Mouse (Mus musculus): ENCODE results near the gene Slc22a3. TPM values are rescaled to one million over a fixed set of nuclear protein-coding genes. Genes with fewer than 3 reads are reported as not detected.

Slc22a3 gene
- total and polyA plus RNA-seq, 3 experiments, result not detected

DNA sequence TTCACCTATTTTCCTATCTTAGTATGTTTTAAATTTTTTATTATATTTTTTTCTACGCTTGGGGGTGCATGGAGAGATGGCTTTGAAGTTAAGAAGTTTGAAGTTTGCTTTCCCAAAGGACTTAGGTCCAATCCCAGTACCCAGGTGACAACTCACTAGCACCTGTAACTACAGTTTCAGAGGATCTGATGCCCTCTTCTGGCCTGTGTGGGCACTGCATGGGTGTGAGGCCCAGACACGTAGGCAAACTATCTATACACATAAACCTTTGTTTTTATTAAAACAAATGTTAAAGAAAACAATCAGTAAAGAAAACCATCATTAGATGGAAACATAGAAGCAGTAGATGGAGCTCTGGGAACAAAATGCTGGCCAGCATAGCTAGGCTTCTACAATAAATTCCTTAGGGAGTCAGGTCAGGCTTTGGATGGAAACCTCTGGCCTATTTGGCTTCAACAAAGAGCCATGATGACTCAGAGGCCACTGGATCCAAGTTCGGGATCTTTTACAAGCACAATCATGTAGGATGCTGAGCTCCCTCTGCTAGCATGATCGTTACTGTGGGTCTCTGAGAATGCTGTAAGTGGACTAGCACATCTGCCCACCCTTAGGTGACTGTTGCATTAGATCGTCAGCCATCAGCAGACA lies 52.2 kb downstream of the Slc22a3 start:
- no peak overlapping the region for H3K4me3 ChIP-seq (replicated peaks in 1 of 3; ENCODE audit: low read depth in 2 of 3, low read length in 2 of 3, poor library complexity in 1 of 3)
- no peaks in the 10 kb centered on the region for H3K79me2 ChIP-seq (replicated peaks; ENCODE audit: control insufficient read depth, extremely low read depth, insufficient read depth, poor library complexity, severe bottlenecking)
- H3K36me3 ChIP-seq (replicated peaks in 1 of 2; ENCODE audit: control insufficient read depth in 1 of 2, insufficient read depth in 1 of 2, low read length in 1 of 2), result no peaks in the 10 kb centered on the region
- no peaks in the 10 kb centered on the region for H3K4me1 ChIP-seq (ENCODE audit: control insufficient read depth in 1 of 2, insufficient read depth in 2 of 2)
- peaks cover 26% of the 10 kb centered on the region for H3K27me3 ChIP-seq (replicated peaks)
- H3K4me2 ChIP-seq (ENCODE audit: insufficient read depth, low read depth, poor library complexity, severe bottlenecking), result no peak overlapping the region
- no peak for TF ChIP-seq NELFE (IDR thresholded peaks at IDR 0.05; ENCODE audit: low read depth, low read length)
- peak; percentile 43 for TF ChIP-seq RAD21 (IDR thresholded peaks at IDR 0.05; ENCODE audit: low read depth, low read length)
- TF ChIP-seq SMC3 (IDR thresholded peaks at IDR 0.05; ENCODE audit: low read depth, low read length), result peak; percentile 59
- no peak for TF ChIP-seq MXI1 (IDR thresholded peaks at IDR 0.05; ENCODE audit: low read depth, low read length)
- no peak for TF ChIP-seq MYC (IDR thresholded peaks at IDR 0.05; ENCODE audit: low read depth, low read length)
- TF ChIP-seq IRF4 (IDR thresholded peaks at IDR 0.05; ENCODE audit: low read depth, low read length), result no peak
- TF ChIP-seq UBTF (IDR thresholded peaks at IDR 0.05; ENCODE audit: low read depth, low read length), result no peak
- no peak for TF ChIP-seq MAX (IDR thresholded peaks at IDR 0.05; ENCODE audit: low read length)
- no peak for TF ChIP-seq MAFK (IDR thresholded peaks at IDR 0.05; ENCODE audit: insufficient replicate concordance, low read length)
- no peak for TF ChIP-seq HCFC1 (IDR thresholded peaks at IDR 0.05; ENCODE audit: low read depth, low read length)
- TF ChIP-seq BHLHE40 (IDR thresholded peaks at IDR 0.05; ENCODE audit: low read depth, low read length), result no peak
- no peak for TF ChIP-seq KAT2A (IDR thresholded peaks at IDR 0.05; ENCODE audit: insufficient replicate concordance, low read length)
- TF ChIP-seq USF2 (conservative IDR thresholded peaks at IDR 0.05; ENCODE audit: low read depth, low read length), result no peak
- TF ChIP-seq ZMIZ1 (IDR thresholded peaks at IDR 0.05; ENCODE audit: low read depth, low read length), result no peak
- no peak for TF ChIP-seq MEF2A (IDR thresholded peaks at IDR 0.05; ENCODE audit: borderline replicate concordance, low read depth, low read length)
- no peak for TF ChIP-seq POLR2A (IDR thresholded peaks at IDR 0.05; ENCODE audit: low read depth, low read length)
- peak; percentile 66 to 77 for TF ChIP-seq CTCF (conservative IDR thresholded peaks at IDR 0.05 in 1 of 2, IDR thresholded peaks at IDR 0.05 in 1 of 2; ENCODE audit: low read depth in 2 of 2, low read length in 2 of 2)
- TF ChIP-seq CHD2 (IDR thresholded peaks at IDR 0.05; ENCODE audit: low read length), result no peak
- TF ChIP-seq RCOR1 (conservative IDR thresholded peaks at IDR 0.05; ENCODE audit: low read depth, low read length), result no peak
- in situ Hi-C loops (cut with MboI; ENCODE audit: low pct_ligation_motif_present, low pct_unique_long_range_greater_than_20kb, low sequenced_read_pairs), result no loop called here
- H3K9ac ChIP-seq (ENCODE audit: insufficient read depth, low read depth), result no peak overlapping the region
- peak; percentile 24 for DNase-seq (ENCODE audit: extremely low read depth)
- no peak overlapping the region for H3K27ac ChIP-seq (ENCODE audit: insufficient read depth, low read depth)
- no peaks in the 10 kb centered on the region for H3K9me3 ChIP-seq (replicated peaks; ENCODE audit: low read length)
- dilution Hi-C loops (cut with MboI; ENCODE audit: extremely low pct_ligation_motif_present, extremely low pct_unique_long_range_greater_than_20kb, low sequenced_read_pairs), result no loop called here

DNA sequence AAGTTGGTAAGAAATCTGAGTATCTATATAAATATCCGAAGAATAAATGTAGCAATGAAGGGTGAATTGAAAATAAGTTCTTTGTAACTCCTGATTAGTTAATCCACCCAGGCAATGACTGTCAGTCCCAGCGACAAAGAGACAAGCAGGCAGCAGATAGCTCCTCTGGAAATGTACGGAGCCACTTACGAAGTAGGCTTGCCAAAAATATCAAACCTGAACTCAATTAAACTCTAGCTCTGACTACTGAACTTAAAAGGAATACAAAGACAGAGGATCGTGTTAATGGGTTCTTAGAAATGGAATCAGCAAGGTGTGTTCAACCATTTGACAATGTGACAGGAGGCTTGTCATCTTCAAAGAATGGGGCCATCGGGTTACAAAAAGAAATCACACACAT lies 53.8 kb downstream of the Slc22a3 start:
- H3K27me3 ChIP-seq (replicated peaks), result peaks cover 23% of the 10 kb centered on the region
- no peak overlapping the region for H3K27ac ChIP-seq (ENCODE audit: insufficient read depth, low read depth)
- H3K4me3 ChIP-seq (replicated peaks in 1 of 3; ENCODE audit: low read depth in 2 of 3, low read length in 2 of 3, poor library complexity in 1 of 3), result no peak overlapping the region
- no peak overlapping the region for H3K9ac ChIP-seq (ENCODE audit: insufficient read depth, low read depth)
- no peak overlapping the region for H3K4me2 ChIP-seq (ENCODE audit: insufficient read depth, low read depth, poor library complexity, severe bottlenecking)
- no peaks in the 10 kb centered on the region for H3K4me1 ChIP-seq (ENCODE audit: control insufficient read depth in 1 of 2, insufficient read depth in 2 of 2)
- no peak for DNase-seq (ENCODE audit: extremely low read depth)
- in situ Hi-C loops (cut with MboI; ENCODE audit: low pct_ligation_motif_present, low pct_unique_long_range_greater_than_20kb, low sequenced_read_pairs), result loop anchor here (5.0 kb wide), 1 partner anchor 36 kb away; no protein-coding TSS in a partner anchor
- TF ChIP-seq MXI1 (IDR thresholded peaks at IDR 0.05; ENCODE audit: low read depth, low read length) (no peak), HCFC1 (IDR thresholded peaks at IDR 0.05; ENCODE audit: low read depth, low read length) (no peak), MAFK (IDR thresholded peaks at IDR 0.05; ENCODE audit: insufficient replicate concordance, low read length) (no peak)
- H3K36me3 ChIP-seq (replicated peaks in 1 of 2; ENCODE audit: control insufficient read depth in 1 of 2, insufficient read depth in 1 of 2, low read length in 1 of 2), result no peaks in the 10 kb centered on the region
- dilution Hi-C loops (cut with MboI; ENCODE audit: extremely low pct_ligation_motif_present, extremely low pct_unique_long_range_greater_than_20kb, low sequenced_read_pairs), result no loop called here
- no peaks in the 10 kb centered on the region for H3K79me2 ChIP-seq (replicated peaks; ENCODE audit: control insufficient read depth, extremely low read depth, insufficient read depth, poor library complexity, severe bottlenecking)
- H3K9me3 ChIP-seq (replicated peaks; ENCODE audit: low read length), result no peaks in the 10 kb centered on the region
